Mouse (Mus musculus): ENCODE measurements around the gene 1700034I23Rik. TPM values are rescaled to one million over a fixed set of nuclear protein-coding genes. Genes with fewer than 3 reads are reported as not detected.
"Not testable (repeated sequence)": the region's sequence is repeated elsewhere in the genome, so short reads cannot be mapped to it uniquely, and the experiment has no call there.

Gene 1700034I23Rik
- polyA plus RNA-seq, 1 experiment from 2014 or later, result 0.20 TPM

GRCm38 (mm10) chr3:40893816-40894258 is 8.5 kb downstream of the 1700034I23Rik start:
- H3K4me1 ChIP-seq (ENCODE audit: control insufficient read depth, insufficient read depth, low read depth, low read length); H3K36me3 ChIP-seq (ENCODE audit: control insufficient read depth, insufficient read depth, low read length); H3K9me3 ChIP-seq (ENCODE audit: control insufficient read depth, low read length); H3K27me3 ChIP-seq (replicated peaks; ENCODE audit: control insufficient read depth, insufficient read depth, low read length): not testable (repeated sequence)
- Histone ChIP-seq H3K4me2 (ENCODE audit: low read length) (peak overlapping the region; percentile 62), H3K4me3 (ENCODE audit: low read length) (peak overlapping the region; percentile 61), H3K9ac (ENCODE audit: low read depth, low read length) (peak overlapping the region; percentile 64), H3K27ac (ENCODE audit: low read depth, low read length) (peak overlapping the region; percentile 63; the same call in 1 of the 2 replicates)
- peak; percentile 100 for ATAC-seq
- WGBS, result 1% methylated on average over 30 of the region's 38 CpGs

GRCm38 (mm10) chr3:40853123-40853738 is 49.1 kb downstream of the 1700034I23Rik start:
- not testable (repeated sequence) for ATAC-seq; H3K27me3 ChIP-seq (replicated peaks; ENCODE audit: control insufficient read depth, insufficient read depth, low read length); H3K36me3 ChIP-seq (ENCODE audit: control insufficient read depth, insufficient read depth, low read length); H3K4me1 ChIP-seq (ENCODE audit: control insufficient read depth, insufficient read depth, low read depth, low read length); H3K9ac ChIP-seq (ENCODE audit: low read depth, low read length); H3K27ac ChIP-seq (ENCODE audit: low read depth, low read length); H3K9me3 ChIP-seq (ENCODE audit: control insufficient read depth, low read length); H3K4me3 ChIP-seq (ENCODE audit: low read length); H3K4me2 ChIP-seq (ENCODE audit: low read length)
- WGBS, result 92% methylated on average over 3 of the region's 3 CpGs

Other genes starting within 250 kb of the 1700034I23Rik start
- 0.30 and 0.36 TPM in 2 replicates for gene Slc25a31, start 193.7 kb downstream of the 1700034I23Rik start, polyA plus RNA-seq (2015; fragmentation: Nextera tagmentation; extraction: Ambion mirVana)
- 51.5 and 56.3 TPM in 2 replicates for gene Hspa4l, start 158.0 kb downstream of the 1700034I23Rik start, polyA plus RNA-seq (2015; fragmentation: Nextera tagmentation; extraction: Ambion mirVana)
- gene Plk4, start 102.5 kb downstream of the 1700034I23Rik start, polyA plus RNA-seq (2015; fragmentation: Nextera tagmentation; extraction: Ambion mirVana), result 14.3 and 15.4 TPM in 2 replicates
- 10.7 and 11.1 TPM in 2 replicates for gene Mfsd8, start 55.7 kb downstream of the 1700034I23Rik start, polyA plus RNA-seq (2015; fragmentation: Nextera tagmentation; extraction: Ambion mirVana)
- gene Abhd18, start 55.6 kb downstream of the 1700034I23Rik start, polyA plus RNA-seq (2015; fragmentation: Nextera tagmentation; extraction: Ambion mirVana), result 11.2 and 12.7 TPM in 2 replicates
- gene Larp1b, start 47.3 kb upstream of the 1700034I23Rik start, polyA plus RNA-seq (2015; fragmentation: Nextera tagmentation; extraction: Ambion mirVana), result 4.6 and 5.6 TPM in 2 replicates
- 28.6 and 29.4 TPM in 2 replicates for gene Pgrmc2, start 180.5 kb upstream of the 1700034I23Rik start, polyA plus RNA-seq (2015; fragmentation: Nextera tagmentation; extraction: Ambion mirVana)

All from hindbrain, embryonic 16.5 days (tissue).